Mouse (Mus musculus) liver, embryonic 14.5 days (tissue): ENCODE measurements at regions not wholly inside any gene's neighbourhood (a gene's known extent, or its start where the extent isn't known, plus 50 kb on each side); places are given as distances from the start of the nearest gene placed in this dataset.

Experiments
- ATAC-seq: fragments of 200-750 bp; cut with Nextera tagmentation; 2 replicates; pipeline ENCODE4 v1.8.0; 2017; ENCODE audit warnings: moderate number of reproducible peaks, mild to moderate bottlenecking, moderate library complexity; ENCODE audit not compliant: insufficient read depth
- DNase-seq, 3 experiments: peaks; one replicate each; pipeline ENCODE4 v3.0.0-alpha.2; 2012 to 2013; ENCODE audit warnings: low read depth in 3 of 3, low spot score in 3 of 3
- H3K27ac ChIP-seq: fragments of 300-500 bp; sonication (generic); 2 replicates; pipeline ENCODE4 v1.5.1; 2014; ENCODE audit warnings: moderate library complexity, mild to moderate bottlenecking, control low read depth, inconsistent platforms
- H3K27me3 ChIP-seq: fragments of 300-500 bp; sonication (generic); 2 replicates; pipeline ENCODE4 v1.6.1; 2014; ENCODE audit warnings: mild to moderate bottlenecking, low read length, moderate library complexity; ENCODE audit not compliant: control insufficient read depth, insufficient read depth
- H3K36me3 ChIP-seq: fragments of 300-500 bp; sonication (generic); replicated peaks from 2 replicates; pipeline ENCODE4 v1.6.1; 2014; ENCODE audit warnings: low read depth; ENCODE audit not compliant: control insufficient read depth, insufficient read depth
- H3K4me1 ChIP-seq, 2 experiments: fragments of 200-500 bp in 1 of 2; fragments of 300-500 bp in 1 of 2; sonication (generic) in 1 of 2; replicated peaks; 2 replicates each; pipeline ENCODE4 v1.6.1; 2012 to 2014; ENCODE audit warnings: antibody characterized with exemption in 1 of 2, inconsistent platforms in 1 of 2, low read length in 1 of 2; ENCODE audit not compliant: control insufficient read depth in 2 of 2, insufficient read depth in 2 of 2
- H3K4me2 ChIP-seq: fragments of 300-500 bp; sonication (generic); 2 replicates; pipeline ENCODE4 v1.6.1; 2014; ENCODE audit warnings: low read depth, mild to moderate bottlenecking, control low read depth, moderate library complexity
- H3K4me3 ChIP-seq, 2 experiments: fragments of 200-500 bp in 1 of 2; fragments of 300-500 bp in 1 of 2; sonication (generic) in 1 of 2; 2 replicates each; pipeline ENCODE4 v1.5.1; 2012 to 2014; ENCODE audit warnings: low read depth in 2 of 2, low read length in 2 of 2, mild to moderate bottlenecking in 2 of 2, control low read depth in 1 of 2, inconsistent platforms in 1 of 2, moderate library complexity in 1 of 2; ENCODE audit not compliant: insufficient read depth in 1 of 2
- H3K9ac ChIP-seq: fragments of 300-500 bp; sonication (generic); replicated peaks from 2 replicates; pipeline ENCODE4 v1.6.1; 2014; ENCODE audit warnings: mild to moderate bottlenecking, control low read depth, moderate library complexity
- H3K9me3 ChIP-seq: fragments of 300-500 bp; sonication (generic); 2 replicates; pipeline ENCODE4 v1.6.1; 2016; ENCODE audit warnings: low read length, mixed read lengths; ENCODE audit not compliant: control insufficient read depth
- CTCF ChIP-seq: IDR thresholded peaks from 2 replicates; pipeline ENCODE4 v1.5.1; 2016; ENCODE audit warnings: antibody characterized with exemption, low read depth, control low read depth
- EP300 ChIP-seq: IDR thresholded peaks from 2 replicates; pipeline ENCODE4 v1.6.1; 2016; ENCODE audit warnings: antibody characterized with exemption, low read depth
- whole genome bisulfite sequencing: fragments of 180-500 bp; shearing (Covaris S2); extraction: QIAGEN DNeasy Blood & Tissue Kit; methylation state at CpG from one replicate; pipeline ENCODE4 v1.1.7; 2014; ENCODE audit not compliant: insufficient replicate concordance; 5-methylcytosine and 5-hydroxymethylcytosine counted together

DNA sequence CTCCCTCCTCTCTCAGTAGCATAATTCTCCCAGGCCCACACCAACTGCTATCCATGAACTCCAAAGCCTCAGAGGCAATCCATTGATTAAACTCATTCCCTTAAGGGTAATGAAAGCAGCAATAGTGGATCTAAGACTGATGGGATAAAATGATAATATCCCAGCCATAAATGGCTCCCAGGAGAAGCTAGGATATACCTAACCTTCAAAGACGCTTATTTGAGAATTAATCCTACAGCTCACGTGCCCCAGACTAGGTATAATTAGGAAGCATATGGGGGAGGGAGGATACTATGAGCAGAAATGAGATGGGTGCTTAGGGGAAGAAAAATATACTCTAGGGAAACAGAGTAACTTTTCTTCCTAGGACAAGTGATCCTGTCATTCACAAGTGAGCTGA lies 52.8 kb upstream of the Rnf32 start:
- Histone ChIP-seq H3K4me3 (no peak overlapping the region), H3K9ac (no peak overlapping the region), H3K9me3 (no peaks in the 10 kb centered on the region), H3K27me3 (no peaks in the 10 kb centered on the region), H3K36me3 (no peaks in the 10 kb centered on the region), H3K4me1 (no peaks in the 10 kb centered on the region), H3K4me2 (no peak overlapping the region), H3K27ac (no peak overlapping the region)
- TF ChIP-seq EP300 = no peak
- TF ChIP-seq CTCF = no peak
- no peak for ATAC-seq
- no peak for DNase-seq
- 65% methylated on average over 2 of the region's 2 CpGs for WGBS

- H3K4me3 ChIP-seq = no peak overlapping the region
- TF ChIP-seq EP300 = no peak
- no peak for TF ChIP-seq CTCF
- no peaks in the 10 kb centered on the region for H3K4me1 ChIP-seq
- H3K36me3 ChIP-seq = no peaks in the 10 kb centered on the region
- ATAC-seq (no peak), DNase-seq (no peak)
- WGBS = 65% methylated on average over 13 of the region's 13 CpGs
- H3K27me3 ChIP-seq = no peaks in the 10 kb centered on the region
- no peaks in the 10 kb centered on the region for H3K9me3 ChIP-seq
- H3K27ac ChIP-seq = no peak overlapping the region
- H3K4me2 ChIP-seq = no peak overlapping the region
- H3K9ac ChIP-seq = no peak overlapping the region
Measured at GRCm38 (mm10) chr5:29142502-29142901, 53.3 kb upstream of the Rnf32 start.

GRCm38 (mm10) chr5:29137481-29137880 lies 58.3 kb upstream of the Rnf32 start:
- DNase-seq (no peak), ATAC-seq (no peak)
- TF ChIP-seq CTCF = no peak
- no peak for TF ChIP-seq EP300
- no peak overlapping the region for H3K4me3 ChIP-seq
- no peaks in the 10 kb centered on the region for H3K36me3 ChIP-seq
- H3K9ac ChIP-seq = no peak overlapping the region
- WGBS = 31% methylated on average over 5 of the region's 5 CpGs
- H3K4me1 ChIP-seq = no peaks in the 10 kb centered on the region
- H3K27ac ChIP-seq = no peak overlapping the region
- H3K9me3 ChIP-seq = no peaks in the 10 kb centered on the region
- H3K4me2 ChIP-seq = no peak overlapping the region
- H3K27me3 ChIP-seq = no peaks in the 10 kb centered on the region

- H3K27ac ChIP-seq = no peak overlapping the region
- no peak overlapping the region for H3K4me2 ChIP-seq
- 45% methylated on average over 3 of the region's 3 CpGs for WGBS
- no peaks in the 10 kb centered on the region for H3K9me3 ChIP-seq
- no peaks in the 10 kb centered on the region for H3K4me1 ChIP-seq
- no peaks in the 10 kb centered on the region for H3K36me3 ChIP-seq
- no peak for ATAC-seq
- TF ChIP-seq CTCF (no peak), EP300 (no peak)
- DNase-seq = no peak
- no peak overlapping the region for H3K9ac ChIP-seq
- H3K27me3 ChIP-seq = no peaks in the 10 kb centered on the region
- no peak overlapping the region for H3K4me3 ChIP-seq
Measured at GRCm38 (mm10) chr5:29132261-29132660, 63.5 kb upstream of the Rnf32 start.

DNA sequence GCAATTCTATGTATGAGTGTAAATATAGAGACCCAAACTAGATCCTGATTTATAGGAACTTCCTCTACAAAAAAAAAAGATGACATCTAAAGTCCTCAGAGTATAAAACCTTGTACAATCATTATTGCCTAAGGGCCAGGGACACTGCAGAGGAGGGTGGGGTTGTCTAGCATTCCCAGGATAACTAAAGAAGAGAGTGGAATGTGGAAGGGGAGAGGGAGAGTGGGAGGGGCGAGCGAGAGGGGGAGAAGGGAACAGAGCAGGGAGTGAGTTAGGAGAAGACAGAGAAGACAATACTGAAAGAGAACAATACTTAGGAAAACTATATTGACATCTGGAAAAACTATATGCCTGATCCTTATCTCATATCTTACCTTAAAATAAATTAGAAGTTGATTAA lies 64.0 kb upstream of the Rnf32 start:
- ATAC-seq = no peak
- Histone ChIP-seq H3K27ac (no peak overlapping the region), H3K4me3 (no peak overlapping the region), H3K4me2 (no peak overlapping the region), H3K36me3 (no peaks in the 10 kb centered on the region), H3K9me3 (no peaks in the 10 kb centered on the region), H3K9ac (no peak overlapping the region), H3K27me3 (no peaks in the 10 kb centered on the region), H3K4me1 (no peaks in the 10 kb centered on the region)
- 63% methylated on average over 2 of the region's 2 CpGs for WGBS
- TF ChIP-seq CTCF (no peak), EP300 (no peak)
- no peak for DNase-seq
